Mouse (Mus musculus): Measurements from ENCODE around the gene Tnfrsf1a.

The Tnfrsf1a gene

GRCm38 (mm10) chr6:125385066-125385974, 36.2 kb downstream of the Tnfrsf1a start:
- no peak for DNase-seq (ENCODE audit: low spot score in 2 of 2)

- DNase-seq (ENCODE audit: low spot score in 2 of 2): no peak
Observed at GRCm38 (mm10) chr6:125386080-125386479, 36.9 kb downstream of the Tnfrsf1a start.

- DNase-seq (ENCODE audit: low spot score in 2 of 2): no peak
Observed at GRCm38 (mm10) chr6:125389853-125390252, 40.7 kb downstream of the Tnfrsf1a start.

GRCm38 (mm10) chr6:125405461-125406382, 56.6 kb downstream of the Tnfrsf1a start:
- no peak for DNase-seq (ENCODE audit: low spot score in 2 of 2)

- DNase-seq (ENCODE audit: low spot score in 2 of 2): no peak
Observed at GRCm38 (mm10) chr6:125407224-125407623, 58.1 kb downstream of the Tnfrsf1a start.

- no peak for DNase-seq (ENCODE audit: low spot score in 2 of 2)
Observed at GRCm38 (mm10) chr6:125407657-125408056, 58.5 kb downstream of the Tnfrsf1a start.

GRCm38 (mm10) chr6:125410551-125410950, 61.4 kb downstream of the Tnfrsf1a start:
- DNase-seq (ENCODE audit: low spot score in 2 of 2): no peak

GRCm38 (mm10) chr6:125410995-125411547, 61.9 kb downstream of the Tnfrsf1a start:
- DNase-seq (ENCODE audit: low spot score in 2 of 2): no peak

GRCm38 (mm10) chr6:125411661-125412060, 62.5 kb downstream of the Tnfrsf1a start:
- no peak for DNase-seq (ENCODE audit: low spot score in 2 of 2)

Measured in spleen, postnatal 14 days (tissue).